Mouse (Mus musculus): ENCODE data around the gene Zbtb32. TPM values are rescaled to one million over a fixed set of nuclear protein-coding genes. Genes with fewer than 3 reads are reported as not detected.
A peak's percentile ranks its signal among the peaks of the same experiment; 100 is the strongest.

Zbtb32 gene
- polyA plus RNA-seq, 1 experiment from 2014 or later: 0.34 TPM

DNA sequence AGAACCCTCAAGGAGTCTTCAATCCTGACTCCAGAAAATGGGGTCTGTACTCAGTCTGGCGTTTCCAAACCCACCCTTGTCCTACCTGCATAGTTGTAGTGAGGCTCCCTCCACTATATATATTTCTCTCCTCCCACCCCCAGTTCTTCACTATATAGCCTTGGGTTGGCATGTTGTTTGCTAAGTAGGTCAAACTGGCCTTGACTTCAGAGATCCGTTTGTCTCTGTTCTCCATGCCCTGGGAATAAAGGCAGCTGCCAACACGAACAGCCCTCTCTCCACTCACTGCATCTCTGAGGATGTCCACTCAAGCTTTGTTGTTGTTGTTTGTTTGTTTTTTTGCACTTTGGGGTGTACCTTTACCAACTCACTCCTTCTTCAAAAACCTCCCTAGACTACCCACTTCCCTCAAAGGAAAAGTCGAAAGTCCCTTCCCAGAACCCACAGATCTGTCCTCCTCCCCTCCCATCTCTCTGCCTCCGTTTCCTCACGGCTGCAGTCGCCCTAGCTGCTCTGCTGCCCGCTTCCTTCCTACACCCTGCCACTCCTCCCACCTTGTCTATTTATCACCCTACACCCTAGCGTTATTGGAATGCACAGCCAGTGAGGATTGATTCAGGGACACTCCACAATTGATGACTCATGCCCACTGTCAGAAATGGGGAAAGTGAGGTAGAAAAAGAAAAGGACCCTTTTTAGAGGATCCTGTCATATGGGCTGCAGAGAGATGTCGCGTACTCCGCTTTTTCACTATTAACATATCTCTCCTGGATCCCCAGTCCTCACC lies 39.9 kb downstream of the Zbtb32 start:
- Histone ChIP-seq H3K4me3 (replicated peaks; ENCODE audit: low read depth, low read length) (peak overlapping the region; percentile 50), H3K9me3 (ENCODE audit: control insufficient read depth, low read length) (no peaks in the 10 kb centered on the region), H3K4me2 (ENCODE audit: low read length) (peak overlapping the region; percentile 71), H3K27ac (replicated peaks; ENCODE audit: low read depth, low read length) (no peak overlapping the region), H3K4me1 (ENCODE audit: control insufficient read depth, insufficient read depth, low read length) (peaks cover 15% of the 10 kb centered on the region), H3K9ac (replicated peaks; ENCODE audit: low read length) (peak overlapping the region; percentile 67), H3K27me3 (ENCODE audit: control insufficient read depth, insufficient read depth, low read length) (no peaks in the 10 kb centered on the region), H3K36me3 (ENCODE audit: control insufficient read depth, insufficient read depth, low read length) (peaks cover 33% of the 10 kb centered on the region)
- whole genome bisulfite sequencing: 16% methylated on average over 12 of the region's 12 CpGs
- DNase-seq: no peak
- ATAC-seq (ENCODE audit: low FRiP score, low TSS enrichment): no peak

DNA sequence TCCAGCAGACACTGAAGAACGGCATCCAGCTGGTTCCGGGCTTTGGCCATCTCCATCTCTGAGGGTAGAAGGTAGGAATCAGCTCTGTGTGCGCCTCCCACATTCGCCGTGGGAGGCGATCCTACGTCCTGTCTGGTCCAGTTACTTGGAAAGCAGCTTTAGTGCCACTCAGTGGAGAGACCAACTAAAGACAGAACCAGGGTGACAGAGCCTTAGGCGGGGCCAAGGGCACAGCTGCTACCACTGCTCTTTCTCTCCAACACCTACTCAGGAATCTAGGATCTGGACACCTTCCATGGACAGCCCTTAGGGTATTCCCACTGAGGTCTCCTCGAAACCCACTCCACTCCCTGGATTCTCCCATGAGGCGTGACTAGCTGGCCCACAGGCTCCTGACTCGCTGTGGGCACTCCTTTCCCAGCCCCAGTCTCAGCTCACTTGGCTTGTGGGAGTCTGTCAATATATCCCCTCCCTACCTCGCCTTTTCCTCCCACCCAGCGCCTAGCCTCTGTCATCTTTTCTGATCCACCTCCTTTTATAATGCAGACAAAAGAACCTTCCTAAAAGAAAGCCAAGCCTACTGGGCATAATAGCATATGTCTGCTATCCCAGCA lies 40.7 kb downstream of the Zbtb32 start:
- Histone ChIP-seq H3K4me1 (ENCODE audit: control insufficient read depth, insufficient read depth, low read length) (peaks cover 19% of the 10 kb centered on the region), H3K27me3 (ENCODE audit: control insufficient read depth, insufficient read depth, low read length) (no peaks in the 10 kb centered on the region), H3K4me2 (ENCODE audit: low read length) (peak overlapping the region; percentile 71), H3K9ac (replicated peaks; ENCODE audit: low read length) (no peak overlapping the region), H3K27ac (replicated peaks; ENCODE audit: low read depth, low read length) (no peak overlapping the region), H3K9me3 (ENCODE audit: control insufficient read depth, low read length) (no peaks in the 10 kb centered on the region), H3K4me3 (replicated peaks; ENCODE audit: low read depth, low read length) (0 out of 2 replicates have a peak overlapping the region, but pooled peaks have one; percentile 50), H3K36me3 (ENCODE audit: control insufficient read depth, insufficient read depth, low read length) (peaks cover 33% of the 10 kb centered on the region)
- no peak for ATAC-seq (ENCODE audit: low FRiP score, low TSS enrichment)
- 87% methylated on average over 13 of the region's 13 CpGs for WGBS
- no peak for DNase-seq

DNA sequence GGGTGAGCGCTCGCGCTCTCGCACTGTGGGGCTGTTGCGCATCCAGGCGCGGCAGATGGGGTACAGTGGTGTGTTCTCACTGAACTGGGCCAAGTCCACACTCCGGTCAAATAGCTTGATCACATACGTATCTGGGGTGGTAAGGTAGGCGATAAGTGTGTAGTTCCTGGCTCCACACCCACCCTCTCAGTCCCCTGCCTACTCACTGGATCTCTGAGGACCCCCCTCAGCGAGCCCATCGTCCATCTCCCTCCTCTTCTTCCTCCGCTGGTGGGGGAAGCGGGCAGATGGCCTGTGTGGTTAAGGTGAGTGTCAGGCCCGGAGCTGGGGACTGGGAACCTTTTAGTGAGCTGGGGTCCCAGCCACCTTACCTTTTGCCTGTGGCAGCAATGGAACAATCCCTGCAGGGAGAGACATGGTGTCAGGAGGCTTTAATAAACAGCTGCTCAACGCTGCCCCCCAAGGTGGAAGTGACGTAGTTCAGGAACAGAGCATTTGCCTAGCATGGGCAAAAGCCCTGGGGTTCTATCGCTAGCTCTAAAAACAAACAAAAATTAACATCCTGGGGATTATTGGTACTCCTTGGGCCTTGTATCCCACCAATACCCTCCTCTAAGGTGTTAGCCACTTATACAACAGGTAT lies 41.7 kb downstream of the Zbtb32 start:
- DNase-seq (peak; percentile 15), ATAC-seq (ENCODE audit: low FRiP score, low TSS enrichment) (no peak)
- Histone ChIP-seq H3K9me3 (ENCODE audit: control insufficient read depth, low read length) (no peaks in the 10 kb centered on the region), H3K27ac (replicated peaks; ENCODE audit: low read depth, low read length) (no peak overlapping the region), H3K4me1 (ENCODE audit: control insufficient read depth, insufficient read depth, low read length) (peaks cover 24% of the 10 kb centered on the region), H3K27me3 (ENCODE audit: control insufficient read depth, insufficient read depth, low read length) (no peaks in the 10 kb centered on the region), H3K36me3 (ENCODE audit: control insufficient read depth, insufficient read depth, low read length) (peaks cover 33% of the 10 kb centered on the region), H3K4me3 (replicated peaks; ENCODE audit: low read depth, low read length) (no peak overlapping the region), H3K9ac (replicated peaks; ENCODE audit: low read length) (no peak overlapping the region), H3K4me2 (ENCODE audit: low read length) (no peak overlapping the region)
- WGBS: 92% methylated on average over 18 of the region's 18 CpGs

DNA sequence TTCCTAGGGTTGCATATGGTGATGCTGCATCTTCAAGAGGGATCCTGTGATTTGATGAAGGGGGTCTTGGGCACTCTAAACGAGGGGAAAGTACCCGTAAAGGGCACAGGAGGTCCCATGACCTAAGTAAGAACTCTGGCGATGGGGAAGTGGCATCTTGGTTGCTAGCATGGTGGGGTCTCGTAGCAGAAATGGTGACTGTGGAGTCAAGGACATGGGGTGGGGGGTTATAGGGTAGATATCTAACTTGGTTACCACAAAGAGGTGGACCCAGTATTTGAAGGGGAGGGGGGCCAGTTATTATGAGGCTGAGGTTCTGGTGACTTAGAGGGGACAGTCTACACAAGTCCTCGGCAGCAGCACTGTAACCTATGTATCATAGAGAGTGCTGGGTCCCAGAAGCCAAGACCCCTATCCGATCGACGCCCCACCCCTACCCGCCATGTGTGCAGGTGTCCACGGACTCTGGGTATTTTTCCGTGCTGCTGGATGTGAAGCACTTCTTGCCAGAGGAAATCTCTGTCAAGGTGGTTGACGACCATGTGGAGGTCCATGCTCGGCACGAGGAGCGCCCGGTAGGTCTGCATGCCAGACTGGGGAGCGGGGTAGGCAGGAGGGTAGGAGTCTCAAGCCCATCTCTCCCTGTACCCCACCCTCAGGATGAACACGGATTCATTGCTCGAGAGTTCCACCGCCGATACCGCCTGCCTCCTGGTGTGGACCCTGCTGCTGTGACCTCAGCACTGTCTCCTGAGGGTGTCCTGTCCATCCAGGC lies 44.7 kb downstream of the Zbtb32 start:
- 83% methylated on average over 22 of the region's 22 CpGs for WGBS
- H3K36me3 ChIP-seq (ENCODE audit: control insufficient read depth, insufficient read depth, low read length): peaks cover 35% of the 10 kb centered on the region
- no peaks in the 10 kb centered on the region for H3K27me3 ChIP-seq (ENCODE audit: control insufficient read depth, insufficient read depth, low read length)
- ATAC-seq (ENCODE audit: low FRiP score, low TSS enrichment) (no peak), DNase-seq (no peak)
- H3K4me1 ChIP-seq (ENCODE audit: control insufficient read depth, insufficient read depth, low read length): peaks cover 18% of the 10 kb centered on the region
- no peak overlapping the region; the same call in 1 of the 2 replicates for H3K9ac ChIP-seq (replicated peaks; ENCODE audit: low read length)
- no peak overlapping the region for H3K4me3 ChIP-seq (replicated peaks; ENCODE audit: low read depth, low read length)
- H3K4me2 ChIP-seq (ENCODE audit: low read length): peak overlapping the region; percentile 74; the same call in 1 of the 2 replicates
- no peak overlapping the region for H3K27ac ChIP-seq (replicated peaks; ENCODE audit: low read depth, low read length)
- no peaks in the 10 kb centered on the region for H3K9me3 ChIP-seq (ENCODE audit: control insufficient read depth, low read length)

DNA sequence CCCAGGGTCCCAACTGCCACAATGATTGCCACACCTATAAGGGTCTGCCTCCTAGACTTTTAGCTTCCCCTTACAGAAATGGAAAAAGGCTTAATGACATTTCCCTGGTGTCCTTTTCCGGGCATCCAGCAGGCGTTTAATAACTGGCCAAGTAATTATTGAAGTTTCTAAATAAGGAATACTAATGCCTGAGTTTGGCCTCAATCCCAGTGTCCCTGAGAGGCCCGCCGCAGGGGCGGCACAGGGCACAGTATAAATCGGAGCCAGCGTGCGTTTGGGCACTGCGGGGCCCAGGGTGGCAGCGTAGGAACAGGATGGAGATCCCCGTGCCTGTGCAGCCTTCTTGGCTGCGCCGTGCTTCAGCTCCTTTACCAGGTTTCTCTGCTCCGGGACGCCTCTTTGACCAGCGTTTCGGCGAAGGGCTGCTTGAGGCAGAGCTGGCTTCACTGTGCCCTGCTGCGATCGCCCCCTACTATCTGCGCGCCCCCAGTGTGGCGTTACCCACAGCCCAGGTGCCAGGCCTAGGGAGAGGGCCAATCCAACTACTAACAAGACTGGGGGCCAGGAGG lies 45.6 kb downstream of the Zbtb32 start:
- Histone ChIP-seq H3K27me3 (ENCODE audit: control insufficient read depth, insufficient read depth, low read length) (no peaks in the 10 kb centered on the region), H3K36me3 (ENCODE audit: control insufficient read depth, insufficient read depth, low read length) (peaks cover 38% of the 10 kb centered on the region), H3K27ac (replicated peaks; ENCODE audit: low read depth, low read length) (peak overlapping the region; percentile 84), H3K4me3 (replicated peaks; ENCODE audit: low read depth, low read length) (peak overlapping the region; percentile 52), H3K4me1 (ENCODE audit: control insufficient read depth, insufficient read depth, low read length) (peaks cover 10% of the 10 kb centered on the region), H3K9me3 (ENCODE audit: control insufficient read depth, low read length) (no peaks in the 10 kb centered on the region), H3K9ac (replicated peaks; ENCODE audit: low read length) (peak overlapping the region; percentile 27; the same call in 1 of the 2 replicates), H3K4me2 (ENCODE audit: low read length) (peak overlapping the region; percentile 74)
- 9% methylated on average over 23 of the region's 23 CpGs for whole genome bisulfite sequencing
- ATAC-seq (ENCODE audit: low FRiP score, low TSS enrichment) (peak; percentile 15; the same call in 1 of the 2 replicates), DNase-seq (peak; percentile 53)

DNA sequence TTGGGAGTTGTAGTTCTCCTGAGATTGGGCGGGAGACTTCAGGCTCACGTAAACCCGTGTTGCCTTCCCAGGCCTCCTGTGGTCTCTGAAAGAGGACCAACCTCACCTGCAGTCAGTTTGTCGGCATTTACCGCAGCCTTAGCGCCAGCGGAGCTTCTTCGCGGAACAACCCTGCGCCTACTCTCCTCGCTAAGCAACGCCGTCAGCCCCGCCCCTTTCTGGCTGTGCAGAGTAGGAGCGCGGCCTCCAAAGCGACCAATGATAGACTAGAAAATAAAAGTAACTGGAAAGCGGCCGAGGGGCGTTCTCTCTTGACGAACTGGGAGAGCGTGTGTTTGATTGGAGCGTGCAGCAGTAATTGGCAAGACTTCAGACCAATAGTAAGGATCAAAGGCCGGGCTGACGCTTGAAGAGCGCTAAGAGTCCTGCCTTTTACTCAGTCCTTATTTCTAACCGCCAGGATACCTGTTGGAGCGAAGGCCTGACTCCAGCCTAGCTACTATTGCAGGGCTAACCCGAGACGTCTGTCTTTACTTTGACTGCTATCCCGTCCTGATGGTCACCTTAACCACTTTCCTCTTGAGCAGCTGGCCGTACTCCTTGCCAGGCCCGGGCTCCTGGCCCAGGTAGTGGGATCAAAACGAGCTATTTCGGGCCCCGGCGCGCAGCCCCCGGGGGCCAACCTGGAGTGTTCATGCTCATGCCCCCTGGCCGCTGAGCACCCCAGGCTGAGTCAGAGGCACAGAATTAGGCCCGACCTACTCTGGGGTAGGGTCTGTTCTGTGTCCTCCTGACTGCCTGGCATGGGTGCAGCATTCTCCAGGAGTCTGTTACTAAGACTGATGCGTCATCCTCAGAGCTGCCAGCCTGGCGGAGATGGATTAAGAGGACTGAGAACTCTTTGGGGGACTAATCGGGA lies 46.3 kb downstream of the Zbtb32 start, which contains the start of the genes Hspb6 and Proser3:
Gene Hspb6, plus strand, starts transcription at position 77 of the 919 bp plus-strand sequence.
Gene Proser3, minus strand, starts transcription at position 198 of the 919 bp plus-strand sequence.
- H3K9ac ChIP-seq (replicated peaks; ENCODE audit: low read length): peak within 1 kb of the TSS; percentile 27; the same call in 1 of the 2 replicates
- peaks cover 10% of the 10 kb centered on the region for H3K4me1 ChIP-seq (ENCODE audit: control insufficient read depth, insufficient read depth, low read length)
- H3K27ac ChIP-seq (replicated peaks; ENCODE audit: low read depth, low read length): peak within 1 kb of the TSS; percentile 84
- H3K4me2 ChIP-seq (ENCODE audit: low read length): peak within 1 kb of the TSS; percentile 74
- peaks cover 40% of the 10 kb centered on the region for H3K36me3 ChIP-seq (ENCODE audit: control insufficient read depth, insufficient read depth, low read length)
- peak; percentile 98 for DNase-seq
- H3K4me3 ChIP-seq (replicated peaks; ENCODE audit: low read depth, low read length): peak within 1 kb of the TSS; percentile 52
- under 1% methylated on average over 44 of the region's 44 CpGs for WGBS
- peak; percentile 93 for ATAC-seq (ENCODE audit: low FRiP score, low TSS enrichment)
- no peaks in the 10 kb centered on the region for H3K27me3 ChIP-seq (ENCODE audit: control insufficient read depth, insufficient read depth, low read length)
- H3K9me3 ChIP-seq (ENCODE audit: control insufficient read depth, low read length): no peaks in the 10 kb centered on the region

DNA sequence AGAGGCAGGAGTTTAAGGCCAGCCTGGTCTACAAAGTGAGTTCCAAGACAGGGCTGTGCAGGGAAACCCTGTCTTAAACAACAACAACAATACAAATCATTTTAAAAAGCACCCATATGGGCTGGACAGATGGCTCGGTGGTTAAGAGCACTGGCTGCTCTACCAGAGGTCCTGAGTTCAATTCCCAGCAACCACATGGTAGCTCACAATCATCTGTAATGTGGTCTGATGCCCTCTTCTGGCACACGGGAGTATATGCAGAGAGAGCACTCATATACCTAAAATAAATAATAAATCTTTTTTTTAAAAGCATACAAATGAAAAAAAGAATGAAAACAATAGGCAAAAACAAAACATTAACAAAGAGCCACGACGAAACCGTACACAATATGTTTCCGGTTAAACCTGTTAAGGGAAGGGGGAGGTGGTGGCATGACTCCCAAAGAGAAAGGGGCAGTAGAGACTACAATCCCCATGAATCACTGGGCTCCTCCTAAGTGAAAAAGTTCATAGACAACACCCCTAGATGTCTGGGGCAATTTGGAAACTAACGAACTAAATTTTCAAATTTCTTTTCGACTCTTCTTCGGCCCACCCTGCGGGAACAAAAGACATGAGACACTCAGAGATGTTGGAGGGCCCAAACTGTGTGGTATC lies 47.1 kb downstream of the Zbtb32 start:
- H3K36me3 ChIP-seq (ENCODE audit: control insufficient read depth, insufficient read depth, low read length): peaks cover 32% of the 10 kb centered on the region
- DNase-seq: peak; percentile 86
- peak overlapping the region; percentile 52 for H3K4me3 ChIP-seq (replicated peaks; ENCODE audit: low read depth, low read length)
- peaks cover 10% of the 10 kb centered on the region for H3K4me1 ChIP-seq (ENCODE audit: control insufficient read depth, insufficient read depth, low read length)
- no peaks in the 10 kb centered on the region for H3K9me3 ChIP-seq (ENCODE audit: control insufficient read depth, low read length)
- peak; percentile 70 for ATAC-seq (ENCODE audit: low FRiP score, low TSS enrichment)
- no peak overlapping the region; the same call in 1 of the 2 replicates for H3K9ac ChIP-seq (replicated peaks; ENCODE audit: low read length)
- 1% methylated on average over 10 of the region's 10 CpGs for WGBS
- H3K4me2 ChIP-seq (ENCODE audit: low read length): peak overlapping the region; percentile 74
- H3K27ac ChIP-seq (replicated peaks; ENCODE audit: low read depth, low read length): peak overlapping the region; percentile 84
- no peaks in the 10 kb centered on the region for H3K27me3 ChIP-seq (ENCODE audit: control insufficient read depth, insufficient read depth, low read length)

Measured in midbrain, embryonic 14.5 days (tissue).